Mouse (Mus musculus) bone marrow macrophage, adult 2 months (primary cell): Measurements from ENCODE around the gene Ctss. TPM values are rescaled to one million over a fixed set of nuclear protein-coding genes. Genes with fewer than 3 reads are reported as not detected.

ENCODE experiments used
- H3K27ac ChIP-seq: 2 replicates; pipeline ENCODE4 v1.5.1; 2012; ENCODE audit warnings: low read depth, low read length; ENCODE audit not compliant: insufficient read depth
- H3K4me1 ChIP-seq: 2 replicates; pipeline ENCODE4 v1.6.1; 2012; ENCODE audit warnings: low read length; ENCODE audit not compliant: control insufficient read depth, insufficient read depth
- H3K4me3 ChIP-seq: 2 replicates; pipeline ENCODE4 v1.5.1; 2012; ENCODE audit warnings: mild to moderate bottlenecking, low read length, moderate library complexity; ENCODE audit not compliant: insufficient read depth
- CTCF ChIP-seq: IDR thresholded peaks from 2 replicates; pipeline ENCODE4 v1.5.1; 2012; ENCODE audit warnings: low read depth, mild to moderate bottlenecking, low read length, moderate library complexity
- POLR2A ChIP-seq: IDR thresholded peaks from 2 replicates; pipeline ENCODE4 v1.6.1; 2012; ENCODE audit warnings: mild to moderate bottlenecking, low read depth, low read length, borderline replicate concordance
- polyA plus RNA-seq: library from polyadenylated mRNA; stranded (reverse); fragments of >200 nt; gene quantifications from 2 replicates; pipeline ENCODE4 v1.2.4, GENCODE M21; 2012; ENCODE audit not compliant: missing spikeins, insufficient read depth, insufficient read length

Ctss gene
- polyA plus RNA-seq, 1 experiment, result 5,285 TPM

DNA sequence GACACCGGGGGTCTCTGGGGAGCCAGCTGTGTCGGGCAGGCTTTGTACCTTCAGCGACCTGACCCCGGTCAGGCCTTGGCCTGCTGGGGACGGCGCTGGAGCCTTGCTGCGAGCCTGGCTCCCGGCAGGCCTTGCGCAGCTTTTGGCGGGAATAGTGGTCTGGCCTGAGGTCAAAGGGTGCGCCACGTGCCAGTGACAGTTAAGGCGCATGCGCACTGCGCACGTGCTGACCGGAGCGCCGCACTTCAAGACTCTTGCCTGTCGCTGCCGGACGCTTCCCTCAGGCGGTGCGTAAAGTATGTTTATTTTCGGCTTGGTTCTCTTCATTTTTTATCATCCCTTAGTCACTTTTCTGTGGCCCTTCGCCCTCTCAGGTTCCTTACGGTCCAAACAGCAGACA is 32.9 kb downstream of the Ctss start, which contains the start of gene Hormad1:
Gene Hormad1, plus strand, starts transcription at position 241 of the 400 bp plus-strand sequence.
- Histone ChIP-seq H3K4me1 (no peaks in the 10 kb centered on the region), H3K4me3 (no peak within 1 kb of the TSS), H3K27ac (no peak within 1 kb of the TSS)
- TF ChIP-seq POLR2A (no peak), CTCF (no peak)

DNA sequence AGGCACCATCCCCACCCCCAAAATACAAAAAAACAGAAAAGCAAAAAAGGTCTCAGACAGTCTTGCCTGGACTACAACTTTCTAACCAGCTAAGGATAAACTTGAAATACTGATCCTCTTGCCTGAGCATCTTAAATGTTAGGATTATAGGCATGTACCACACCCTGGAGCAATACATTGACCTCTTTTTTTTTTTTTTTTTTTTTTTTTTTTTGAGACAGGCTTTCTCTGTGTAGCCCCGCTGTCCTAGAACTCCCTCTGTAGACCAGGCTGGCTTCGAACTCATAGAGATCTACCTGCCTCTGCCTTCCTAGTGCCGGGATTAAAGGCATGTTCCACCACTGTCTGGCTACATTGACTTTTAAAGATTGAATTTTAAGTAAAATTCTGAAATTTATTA is 34.2 kb downstream of the Ctss start:
- no peak for TF ChIP-seq CTCF
- TF ChIP-seq POLR2A, result no peak
- no peaks in the 10 kb centered on the region for H3K4me1 ChIP-seq
- no peak overlapping the region for H3K27ac ChIP-seq
- H3K4me3 ChIP-seq, result no peak overlapping the region

DNA sequence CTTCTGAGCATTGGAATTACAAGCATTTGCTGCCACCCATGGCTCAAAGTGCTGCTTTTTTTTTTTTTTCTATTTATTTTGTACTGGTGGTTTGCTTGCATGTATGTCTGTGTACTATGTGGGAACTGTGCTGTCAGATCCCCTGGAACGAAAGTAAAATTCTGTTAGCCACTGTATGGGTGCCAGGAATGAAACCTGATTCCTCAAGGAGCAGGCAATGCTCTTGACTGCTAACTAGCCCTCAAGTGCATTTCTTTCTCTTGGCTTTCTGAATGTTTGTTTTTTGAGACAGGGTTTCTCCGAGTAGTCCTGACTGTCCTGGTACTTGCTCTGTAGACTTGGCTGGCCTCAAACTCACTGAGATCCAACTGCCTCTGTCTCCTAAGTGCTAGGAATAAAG is 35.2 kb downstream of the Ctss start:
- H3K4me3 ChIP-seq, result no peak overlapping the region
- no peaks in the 10 kb centered on the region for H3K4me1 ChIP-seq
- H3K27ac ChIP-seq, result no peak overlapping the region
- TF ChIP-seq CTCF (no peak), POLR2A (no peak)

DNA sequence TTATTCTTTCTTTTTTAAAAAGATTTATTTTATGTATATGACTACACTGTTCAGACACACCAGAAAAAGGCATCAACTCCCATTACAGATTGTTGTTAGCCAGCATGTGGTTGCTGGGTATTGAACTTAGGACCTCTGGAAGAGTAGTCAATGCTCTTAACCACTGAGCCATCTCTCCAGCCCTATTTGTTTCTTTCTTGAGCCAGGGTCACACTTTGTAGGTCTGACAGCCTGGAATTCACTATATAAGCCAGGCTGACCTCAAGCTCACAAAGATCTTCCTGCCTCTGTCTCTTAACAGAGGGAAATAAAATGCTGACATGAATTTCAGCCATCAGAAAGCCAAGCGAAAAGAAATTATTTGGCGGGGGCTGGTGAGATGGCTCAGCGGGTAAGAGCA is 43.0 kb downstream of the Ctss start:
- H3K4me3 ChIP-seq, result no peak overlapping the region
- no peak overlapping the region for H3K27ac ChIP-seq
- no peak for TF ChIP-seq POLR2A
- no peak for TF ChIP-seq CTCF
- no peaks in the 10 kb centered on the region for H3K4me1 ChIP-seq

DNA sequence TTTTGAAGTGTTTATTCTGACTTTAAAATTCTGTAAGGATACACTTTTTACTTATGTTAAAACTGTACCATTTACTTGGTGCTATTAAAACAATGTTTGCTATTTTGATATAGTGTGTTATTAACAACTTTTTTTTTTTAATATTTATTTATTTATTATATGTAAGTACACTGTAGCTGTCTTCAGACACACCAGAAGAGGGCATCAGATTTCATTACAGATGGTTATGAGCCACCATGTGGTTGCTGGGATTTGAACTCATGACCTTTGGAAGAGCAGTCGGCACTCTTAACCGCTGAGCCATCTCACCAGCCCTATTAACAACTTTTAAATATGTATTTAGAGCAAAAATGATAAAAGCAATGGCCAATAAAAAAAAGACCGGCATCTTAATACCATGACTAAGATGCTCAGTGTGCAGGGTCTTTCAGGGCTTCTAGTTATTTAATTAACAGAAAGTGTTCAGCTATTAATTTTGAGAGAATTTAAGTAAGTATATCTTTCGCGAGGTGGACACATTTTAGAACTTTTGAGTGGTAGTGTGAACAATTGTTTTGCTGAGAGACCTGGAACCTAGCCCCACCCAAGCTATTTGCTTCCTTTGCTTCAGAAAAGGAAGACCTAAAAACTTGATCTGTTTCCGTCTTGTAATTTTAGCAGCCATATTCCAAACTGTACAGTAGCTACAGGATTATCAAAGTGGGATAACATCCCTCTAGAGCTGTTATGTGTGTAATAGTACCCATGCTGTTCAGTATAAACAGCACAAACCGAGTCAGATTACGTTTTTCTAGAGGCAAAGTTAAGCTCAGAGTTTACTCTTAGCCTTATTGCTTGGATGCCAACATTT is 61.4 kb downstream of the Ctss start:
- 0 out of 2 replicates have a peak, but pooled peaks cover 2% of the 10 kb centered on the region for H3K4me1 ChIP-seq
- TF ChIP-seq POLR2A (no peak), CTCF (no peak)
- peak overlapping the region; percentile 32 for H3K27ac ChIP-seq
- peak overlapping the region; percentile 32 for H3K4me3 ChIP-seq

DNA sequence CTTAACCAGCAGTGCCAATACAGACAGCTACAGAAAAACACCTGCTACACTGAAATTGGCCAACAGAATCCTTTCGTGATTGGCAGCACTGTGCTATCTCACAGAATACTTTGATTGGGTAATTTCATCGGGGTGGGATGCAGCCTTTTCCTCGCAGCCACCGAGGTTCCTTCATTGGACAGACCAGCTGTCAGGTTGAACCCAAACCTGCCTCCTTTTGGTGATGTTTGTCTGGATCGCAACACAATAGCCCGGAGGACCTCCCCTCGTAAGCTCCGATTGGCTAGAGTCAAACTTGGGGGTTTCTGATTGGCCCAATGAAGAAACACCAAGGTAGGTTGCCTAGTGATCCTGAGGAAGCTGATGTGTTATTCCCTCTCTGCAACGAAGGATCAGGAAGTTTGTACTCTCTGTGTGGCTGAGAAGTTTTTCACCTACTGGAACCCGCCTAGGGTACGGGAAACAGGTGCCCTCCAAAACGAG is 62.1 kb downstream of the Ctss start, which contains the start of gene Golph3l:
Gene Golph3l, plus strand, starts transcription at position 331 of the 483 bp plus-strand sequence.
- H3K27ac ChIP-seq, result peak within 1 kb of the TSS; percentile 73
- H3K4me3 ChIP-seq, result peak within 1 kb of the TSS; percentile 87
- no peak for TF ChIP-seq CTCF
- TF ChIP-seq POLR2A, result no peak
- H3K4me1 ChIP-seq, result 0 out of 2 replicates have a peak, but pooled peaks cover 2% of the 10 kb centered on the region

DNA sequence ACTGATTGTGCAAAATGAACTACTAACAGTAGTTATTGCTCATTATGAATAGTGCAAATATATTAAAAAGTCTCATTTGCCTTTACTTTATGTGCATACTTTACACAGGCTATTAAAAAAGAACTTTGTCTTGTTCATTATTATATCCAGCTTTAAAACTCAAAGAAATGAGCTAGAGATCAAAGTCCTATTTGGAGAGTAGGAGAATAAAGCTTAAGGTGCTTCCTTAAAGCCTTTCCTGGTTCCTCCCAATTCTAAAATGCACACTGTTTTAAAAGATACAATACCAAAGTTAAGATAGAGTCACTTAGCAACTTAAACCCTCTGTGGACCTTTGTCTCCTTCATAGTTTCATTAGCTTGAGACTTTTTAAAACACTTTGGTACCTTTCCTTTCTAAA is 72.1 kb downstream of the Ctss start:
- H3K4me1 ChIP-seq, result no peaks in the 10 kb centered on the region; the same call in 1 of the 2 replicates
- TF ChIP-seq POLR2A (no peak), CTCF (no peak)
- H3K4me3 ChIP-seq, result no peak overlapping the region
- no peak overlapping the region for H3K27ac ChIP-seq

DNA sequence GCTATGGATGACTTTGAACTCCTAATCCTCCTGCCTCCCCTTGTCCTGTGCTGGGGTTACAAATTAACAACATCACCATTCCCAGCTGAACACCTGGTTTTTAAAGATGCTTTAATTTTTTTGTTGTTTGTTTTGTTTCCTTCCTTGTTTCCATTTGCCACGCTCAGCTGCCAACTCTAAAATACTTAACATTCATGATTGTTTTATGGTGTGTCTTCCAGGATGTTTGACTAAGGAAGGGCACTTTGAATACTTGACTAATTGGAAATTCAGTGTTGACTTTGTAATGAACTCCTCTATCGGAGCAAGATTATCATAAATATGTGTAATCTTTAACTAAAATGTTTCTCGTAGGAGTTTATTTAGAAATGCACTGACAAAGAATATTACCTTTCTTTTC is 74.7 kb downstream of the Ctss start:
- Histone ChIP-seq H3K4me1 (no peaks in the 10 kb centered on the region; the same call in 1 of the 2 replicates), H3K4me3 (no peak overlapping the region), H3K27ac (no peak overlapping the region)
- TF ChIP-seq POLR2A (no peak), CTCF (no peak)

Other genes with a start within 250 kb of the Ctss start
- 50.7 and 70.7 TPM in 2 replicates for gene Mindy1, start 245.4 kb upstream of the Ctss start, polyA plus RNA-seq
- gene Prune1, start 244.7 kb upstream of the Ctss start, polyA plus RNA-seq, result 15.6 and 16.6 TPM in 2 replicates
- 11.1 and 15.4 TPM in 2 replicates for gene Anxa9, start 219.6 kb upstream of the Ctss start, polyA plus RNA-seq
- gene Cers2, start 212.0 kb upstream of the Ctss start, polyA plus RNA-seq, result 173 and 186 TPM in 2 replicates
- gene Setdb1, start 169.6 kb upstream of the Ctss start, polyA plus RNA-seq, result 34.2 and 37.2 TPM in 2 replicates
- gene 4930558C23Rik, start 123.9 kb upstream of the Ctss start, polyA plus RNA-seq, result not detected in 2 replicates
- gene Arnt, start 92.4 kb upstream of the Ctss start, polyA plus RNA-seq, result 41.9 and 43.3 TPM in 2 replicates
- 10.9 and 12.6 TPM in 2 replicates for gene Ctsk, start 27.5 kb upstream of the Ctss start, polyA plus RNA-seq
- not detected in 2 replicates for gene Hormad1, start 32.9 kb downstream of the Ctss start, polyA plus RNA-seq
- 66.3 and 75.3 TPM in 2 replicates for gene Golph3l, start 62.1 kb downstream of the Ctss start, polyA plus RNA-seq
- gene Ensa, start 98.2 kb downstream of the Ctss start, polyA plus RNA-seq, result 99.2 and 115 TPM in 2 replicates
- 565 and 578 TPM in 2 replicates for gene Mcl1, start 132.0 kb downstream of the Ctss start, polyA plus RNA-seq
- 2.4 and 2.6 TPM in 2 replicates for gene Adamtsl4, start 161.1 kb downstream of the Ctss start, polyA plus RNA-seq
- 155 and 159 TPM in 2 replicates for gene Ecm1, start 212.8 kb downstream of the Ctss start, polyA plus RNA-seq
- 27.0 and 27.8 TPM in 2 replicates for gene Tars2, start 233.4 kb downstream of the Ctss start, polyA plus RNA-seq